Mouse (Mus musculus) mature B cell (primary cell): ENCODE results near the gene 9330182L06Rik.

ENCODE experiments used
- in situ Hi-C: fragments of 300-500 bp; cut with MboI; formaldehyde crosslinking; loops from 2 replicates; pipeline ENCODE4 v1.14.3; 2019

The 9330182L06Rik gene

GRCm38 (mm10) chr5:9361982-9362661, 96.2 kb downstream of the 9330182L06Rik start:
- in situ Hi-C loops: no loop called here

GRCm38 (mm10) chr5:9364937-9365336, 99.0 kb downstream of the 9330182L06Rik start:
- in situ Hi-C loops: no loop called here

DNA sequence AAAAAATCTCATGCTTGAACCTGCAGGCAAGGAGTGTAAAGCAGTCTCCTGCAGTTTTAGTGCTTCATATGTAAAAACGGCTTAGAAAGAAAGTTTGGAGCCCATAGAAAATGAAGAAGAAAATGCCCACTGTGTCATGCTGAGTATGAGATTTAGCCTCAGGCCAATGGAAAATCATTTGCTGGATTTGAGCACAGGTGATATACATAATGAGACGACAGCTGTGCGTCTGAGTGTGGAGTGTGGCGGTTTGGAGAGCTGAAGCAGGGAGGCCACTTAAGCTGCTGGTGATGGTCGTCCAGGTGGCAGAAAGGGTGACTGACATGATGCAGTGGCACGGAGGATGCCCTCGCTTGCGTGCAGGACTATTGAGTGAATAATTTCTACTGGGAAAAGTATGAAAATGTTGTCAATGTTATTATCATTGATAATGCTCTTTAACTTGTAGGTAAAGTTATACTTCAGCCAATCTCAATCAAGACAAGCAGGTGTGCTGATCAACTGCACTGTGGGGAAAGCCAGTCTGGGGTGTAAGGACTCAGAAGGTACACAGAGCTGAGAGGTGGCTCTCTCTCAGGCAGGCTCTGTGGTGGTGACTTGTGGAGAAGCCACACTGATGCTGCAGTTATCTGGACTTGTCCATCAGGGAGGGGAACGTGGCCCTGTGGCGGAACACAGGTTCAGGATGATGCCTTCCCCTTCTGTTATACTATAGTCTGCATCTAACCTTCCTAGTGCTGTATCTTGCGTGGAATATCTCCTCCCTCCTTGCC, 102.2 kb downstream of the 9330182L06Rik start:
- in situ Hi-C loops: no loop called here

GRCm38 (mm10) chr5:9371127-9371526, 105.2 kb downstream of the 9330182L06Rik start:
- in situ Hi-C loops: no loop called here

GRCm38 (mm10) chr5:9373341-9373740, 107.4 kb downstream of the 9330182L06Rik start:
- in situ Hi-C loops: no loop called here

DNA sequence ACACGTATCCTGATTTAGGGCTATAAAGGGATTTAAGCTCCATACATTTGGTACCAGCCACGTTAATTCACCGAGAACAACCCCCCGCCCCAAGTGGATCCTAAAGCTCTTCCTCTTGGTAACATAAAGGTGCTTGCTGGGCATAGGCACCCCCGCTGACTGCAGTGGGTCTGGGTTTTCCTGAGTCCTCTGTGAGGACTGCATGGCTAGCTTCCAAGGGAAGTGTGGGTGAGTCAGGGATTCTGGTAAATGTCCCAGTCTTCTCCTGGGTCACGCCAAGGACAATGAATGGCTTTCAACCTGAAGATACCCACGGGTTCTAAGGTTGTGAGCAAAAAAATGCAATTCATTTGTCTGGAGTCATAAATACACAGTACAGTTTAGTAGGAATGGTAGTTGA, 124.0 kb downstream of the 9330182L06Rik start:
- in situ Hi-C loops: no loop called here

GRCm38 (mm10) chr5:9391858-9392393, 126.0 kb downstream of the 9330182L06Rik start:
- in situ Hi-C loops: no loop called here

GRCm38 (mm10) chr5:9417098-9417497, 151.2 kb downstream of the 9330182L06Rik start:
- in situ Hi-C loops: no loop called here

- in situ Hi-C loops: no loop called here
Measured at GRCm38 (mm10) chr5:9417802-9418201, 151.9 kb downstream of the 9330182L06Rik start.

- in situ Hi-C loops: loop anchor here (5.0 kb wide), 1 partner anchor 248 kb away; no protein-coding TSS in a partner anchor
Measured at GRCm38 (mm10) chr5:9419964-9420363, 154.0 kb downstream of the 9330182L06Rik start.

DNA sequence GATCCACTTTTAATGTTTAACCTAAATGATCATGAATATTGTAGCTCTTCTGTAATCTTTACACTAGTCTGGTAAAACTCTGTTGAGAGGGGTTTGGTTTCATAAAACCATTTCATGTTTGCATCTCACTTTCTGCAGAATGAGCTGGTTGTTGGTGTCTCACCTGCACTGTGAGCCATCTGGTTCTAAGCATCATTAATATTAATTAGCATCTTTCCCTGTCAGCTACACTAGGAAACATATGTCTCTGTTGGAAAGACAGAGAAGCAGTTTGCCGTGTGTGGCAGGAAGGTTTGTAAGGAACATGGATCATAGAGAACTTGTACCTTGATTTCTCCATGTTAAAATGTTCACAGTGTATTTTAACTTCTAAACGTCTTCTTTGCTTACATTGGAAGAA, 158.5 kb downstream of the 9330182L06Rik start:
- in situ Hi-C loops: loop anchor here (5.0 kb wide), 1 partner anchor 252 kb away; no protein-coding TSS in a partner anchor

DNA sequence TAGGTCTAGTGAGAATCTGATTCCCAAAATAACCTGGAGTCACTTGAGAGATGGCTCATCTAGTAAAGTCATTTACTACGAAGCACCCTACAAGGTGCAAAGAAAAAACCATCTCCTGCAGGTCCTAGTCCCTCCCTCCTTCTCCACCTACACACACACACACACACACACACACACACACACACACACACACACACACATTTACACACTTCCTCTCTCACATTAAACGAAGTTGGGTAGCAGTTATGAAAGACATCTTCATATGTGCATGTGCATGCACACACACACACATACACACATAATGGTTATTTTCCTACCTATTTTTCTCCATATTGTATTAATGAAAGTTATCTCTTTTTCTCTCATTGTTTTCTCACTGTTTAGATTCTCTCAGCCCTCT, 161.2 kb downstream of the 9330182L06Rik start:
- in situ Hi-C loops: no loop called here

DNA sequence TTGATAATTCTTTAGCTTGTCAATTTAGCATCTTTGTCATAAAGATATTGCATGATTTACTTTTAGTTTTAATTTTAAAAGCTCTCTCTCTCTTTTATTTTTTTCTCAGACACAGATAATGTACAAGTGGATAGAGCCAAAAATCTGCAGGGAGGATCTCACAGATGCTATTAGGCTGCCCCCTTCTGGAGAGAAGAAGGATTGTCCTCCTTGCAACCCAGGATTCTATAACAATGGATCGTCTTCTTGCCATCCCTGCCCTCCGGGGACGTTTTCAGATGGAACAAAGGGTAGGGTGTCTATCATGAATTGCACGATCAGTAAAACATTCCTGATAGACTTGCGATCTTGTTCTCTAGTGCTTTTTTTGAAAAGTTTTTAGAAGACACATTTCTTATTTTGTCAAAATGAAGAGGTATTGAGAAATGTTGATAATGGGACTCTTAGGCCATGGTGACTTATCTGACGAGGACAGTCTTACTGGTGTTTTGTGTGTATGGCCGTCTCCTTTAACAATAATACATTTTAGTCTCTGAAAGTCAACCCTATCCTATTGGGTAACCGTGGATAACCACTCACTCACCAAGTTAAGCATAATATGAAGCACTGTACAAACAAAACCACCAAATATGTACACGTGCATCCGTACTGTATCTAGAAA, 161.8 kb downstream of the 9330182L06Rik start:
- in situ Hi-C loops: no loop called here

GRCm38 (mm10) chr5:9428728-9429127, 162.8 kb downstream of the 9330182L06Rik start:
- in situ Hi-C loops: no loop called here

DNA sequence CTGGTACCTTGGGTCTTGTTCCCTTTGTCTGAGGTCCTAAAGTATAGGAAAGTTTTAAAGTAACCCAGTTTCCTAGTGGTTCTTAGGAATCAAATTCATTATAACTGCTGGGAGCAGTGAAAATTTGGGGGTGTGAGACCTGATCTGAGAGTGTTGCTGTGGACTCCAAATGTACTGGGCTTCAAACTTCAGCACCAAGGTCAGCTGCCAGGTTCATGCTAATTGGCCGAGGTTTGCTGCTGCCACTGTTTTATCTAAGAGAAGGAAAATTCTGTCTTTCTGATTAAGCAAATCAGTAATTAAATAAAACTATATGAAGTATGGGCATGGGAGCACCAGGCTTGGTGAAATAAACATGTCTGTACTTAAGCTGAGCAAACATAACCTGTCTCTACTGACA, 180.2 kb downstream of the 9330182L06Rik start:
- in situ Hi-C loops: no loop called here

DNA sequence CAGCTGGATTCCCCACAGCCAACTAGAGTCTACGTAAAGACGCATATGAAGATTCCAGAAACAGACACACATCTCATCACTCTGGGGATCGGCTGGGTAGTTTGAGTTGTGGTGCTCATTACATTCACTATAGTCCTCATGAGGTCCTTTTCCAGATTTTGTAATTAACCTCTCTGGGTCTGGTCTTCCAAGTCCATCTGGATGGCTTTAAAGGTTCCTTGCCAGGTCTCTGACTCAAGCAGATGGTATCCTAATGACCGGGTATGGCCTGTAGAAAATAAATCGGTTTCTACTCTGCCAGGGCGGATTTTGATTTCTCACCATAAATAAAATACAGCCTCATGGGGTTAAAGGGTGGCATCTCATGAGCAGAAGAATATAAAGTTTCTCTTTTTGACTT, 183.0 kb downstream of the 9330182L06Rik start:
- in situ Hi-C loops: no loop called here

GRCm38 (mm10) chr5:9449570-9449969, 183.7 kb downstream of the 9330182L06Rik start:
- in situ Hi-C loops: no loop called here

DNA sequence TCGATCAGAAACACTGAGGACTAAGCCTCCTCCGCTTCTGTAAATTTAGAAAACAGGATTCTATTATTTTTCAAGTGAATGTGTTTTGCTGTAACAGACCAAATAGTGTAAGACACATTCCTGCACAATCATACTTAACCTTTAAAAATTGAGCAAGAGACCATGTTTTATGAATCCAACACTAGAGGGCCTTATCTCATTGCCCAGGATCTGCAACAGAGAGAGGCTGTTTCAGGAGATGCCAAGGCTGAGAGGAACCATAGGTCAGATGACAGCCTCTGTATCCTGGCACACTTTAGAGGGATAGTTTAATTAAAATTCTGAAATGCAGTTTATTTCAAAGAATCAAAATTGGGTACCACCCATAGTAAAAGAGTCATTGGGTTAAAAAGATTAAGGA, 187.4 kb downstream of the 9330182L06Rik start:
- in situ Hi-C loops: no loop called here

GRCm38 (mm10) chr5:9477587-9477986, 211.7 kb downstream of the 9330182L06Rik start:
- in situ Hi-C loops: no loop called here

DNA sequence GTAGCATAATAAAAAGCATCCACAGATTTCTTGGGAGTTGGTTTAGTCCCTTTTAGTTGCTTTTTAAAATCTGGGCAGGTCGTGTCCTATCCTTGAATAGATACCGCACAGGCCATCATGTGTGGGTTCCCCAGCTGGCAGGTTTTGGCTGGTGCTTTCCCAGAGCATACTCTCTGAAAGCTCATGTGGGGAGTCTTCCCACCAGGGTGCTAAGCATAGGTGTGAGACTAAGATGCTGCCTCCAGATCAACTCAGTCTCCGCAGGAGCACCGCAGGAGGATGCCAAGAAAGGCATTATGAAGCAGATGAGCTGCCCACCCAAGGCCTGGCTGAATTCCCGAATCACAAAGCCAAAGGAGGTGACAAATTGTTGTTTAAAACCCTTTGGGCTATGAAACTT, 229.5 kb downstream of the 9330182L06Rik start:
- in situ Hi-C loops: no loop called here

DNA sequence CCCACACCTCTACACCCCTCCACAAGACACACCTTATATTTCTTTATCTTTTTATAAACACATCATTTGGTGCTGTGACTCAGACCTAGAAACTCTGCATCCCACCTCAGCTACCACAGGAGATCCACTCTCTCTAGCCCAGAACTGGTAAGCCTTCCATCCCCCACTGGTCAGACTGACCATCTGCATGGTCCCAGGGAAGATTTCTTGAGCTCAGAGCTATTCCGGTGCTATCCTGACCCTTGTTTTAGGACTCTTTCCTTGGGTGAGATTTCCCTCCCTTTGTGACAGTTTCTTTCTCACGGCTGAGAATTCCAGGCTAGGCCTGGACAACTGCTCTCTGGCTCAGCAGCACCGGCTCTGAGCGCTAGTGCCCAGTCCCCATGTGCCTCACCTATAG, 231.3 kb downstream of the 9330182L06Rik start:
- in situ Hi-C loops: no loop called here

- in situ Hi-C loops: no loop called here
Measured at GRCm38 (mm10) chr5:9511027-9511426, 245.1 kb downstream of the 9330182L06Rik start.
